Comparison of ENCODE assay signal across 8 mouse cellular contexts in the genomic region with DNA sequence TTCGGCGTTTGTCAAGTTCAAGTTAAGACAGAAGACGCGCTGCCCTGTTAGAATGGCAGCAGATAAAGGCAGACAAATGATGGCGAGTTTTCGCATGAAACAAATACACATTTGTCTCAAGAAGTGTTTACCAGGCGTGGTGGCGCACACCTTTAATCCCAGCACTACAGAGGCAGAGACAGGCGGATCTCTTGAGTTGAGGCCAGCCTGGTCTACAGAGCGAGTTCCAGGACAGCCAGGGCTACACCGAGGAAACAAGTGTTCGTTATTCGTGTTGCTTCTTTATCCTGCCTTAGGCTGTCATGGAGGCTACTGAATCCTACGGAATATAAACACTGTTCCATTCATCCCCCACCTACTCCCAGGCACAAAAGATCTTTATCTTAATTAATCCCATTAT. TPM values are rescaled to one million over a fixed set of nuclear protein-coding genes. Genes with fewer than 3 reads are reported as not detected.
DNase-seq lines count a peak whose midpoint lies in the region; ATAC-seq and TF ChIP-seq lines count a peak whose summit lies in the region.

No protein-coding gene starts in this region.

- peak overlapping the region; percentile 17; the same call in 1 of the 2 replicates for H3K4me2 ChIP-seq in CH12.LX (ENCODE audit: insufficient read depth, low read depth, poor library complexity, severe bottlenecking)
- H3K4me2 ChIP-seq in forebrain, embryonic 16.5 days (ENCODE audit: low read length): peak overlapping the region; percentile 69
- peak overlapping the region; percentile 91 for H3K4me2 ChIP-seq in liver, embryonic 15.5 days

- in situ Hi-C loops in CH12.LX (cut with MboI; ENCODE audit: low pct_ligation_motif_present, low pct_unique_long_range_greater_than_20kb, low sequenced_read_pairs): no loop called here

- no peak for TF ChIP-seq CTCF in heart, adult 2 months (IDR thresholded peaks at IDR 0.05)
- no peak for TF ChIP-seq CTCF in CH12.LX (conservative IDR thresholded peaks at IDR 0.05 in 1 of 2, IDR thresholded peaks at IDR 0.05 in 1 of 2; ENCODE audit: low read depth in 2 of 2, low read length in 2 of 2)

- TF ChIP-seq POLR2A in heart, adult 2 months (IDR thresholded peaks at IDR 0.05; ENCODE audit: insufficient read depth, low read depth, low read length): no peak
- TF ChIP-seq POLR2A in CH12.LX (IDR thresholded peaks at IDR 0.05; ENCODE audit: low read depth, low read length): no peak

- no peak for TF ChIP-seq EP300 in heart, adult 2 months (IDR thresholded peaks at IDR 0.05; ENCODE audit: insufficient read depth, low read depth, low read length)
- no peak for TF ChIP-seq EP300 in CH12.LX (IDR thresholded peaks at IDR 0.05; ENCODE audit: low read length)

- no peak for TF ChIP-seq RAD21 in CH12.LX (IDR thresholded peaks at IDR 0.05; ENCODE audit: low read depth, low read length)

- dilution Hi-C loops in CH12.LX (cut with MboI; ENCODE audit: extremely low pct_ligation_motif_present, extremely low pct_unique_long_range_greater_than_20kb, low sequenced_read_pairs): no loop called here

- peaks cover 8% of the 10 kb centered on the region for H3K36me3 ChIP-seq in heart, adult 2 months (ENCODE audit: control insufficient read depth, insufficient read depth, low read length)
- peaks cover 6 to 10% of the 10 kb centered on the region in 2 experiments for H3K36me3 ChIP-seq in CH12.LX (replicated peaks in 1 of 2; ENCODE audit: control insufficient read depth in 1 of 2, insufficient read depth in 1 of 2, low read length in 1 of 2)
- H3K36me3 ChIP-seq in forebrain, embryonic 16.5 days (ENCODE audit: control insufficient read depth, insufficient read depth): peaks cover 3% of the 10 kb centered on the region; the same call in 1 of the 2 replicates
- peaks cover 10% of the 10 kb centered on the region for H3K36me3 ChIP-seq in liver, embryonic 15.5 days (replicated peaks)

- H3K27me3 ChIP-seq in heart, adult 2 months (ENCODE audit: control insufficient read depth, insufficient read depth, low read length): no peaks in the 10 kb centered on the region
- H3K27me3 ChIP-seq in CH12.LX (replicated peaks): no peaks in the 10 kb centered on the region
- H3K27me3 ChIP-seq in forebrain, embryonic 16.5 days (replicated peaks; ENCODE audit: control insufficient read depth, insufficient read depth, low read length): no peaks in the 10 kb centered on the region
- no peaks in the 10 kb centered on the region for H3K27me3 ChIP-seq in liver, embryonic 15.5 days

- no peaks in the 10 kb centered on the region for H3K79me2 ChIP-seq in heart, adult 2 months (replicated peaks; ENCODE audit: control insufficient read depth, insufficient read depth, low read length)
- H3K79me2 ChIP-seq in CH12.LX (replicated peaks; ENCODE audit: control insufficient read depth, extremely low read depth, insufficient read depth, poor library complexity, severe bottlenecking): peaks cover 27% of the 10 kb centered on the region

- intact Hi-C loops in heart, adult 2 months (cut with DNase I): no loop called here

- no peak for DNase-seq in heart, adult 2 months
- no peak for DNase-seq in heart, adult 18-20 months
- DNase-seq in CH12.LX (ENCODE audit: extremely low read depth): no peak
- DNase-seq in retina, postnatal 1 day: no peak
- DNase-seq in cerebellum, postnatal 4 days (ENCODE audit: low spot score in 2 of 2): no peak

- peak overlapping the region; percentile 76 for H3K4me3 ChIP-seq in heart, adult 2 months
- peak overlapping the region; percentile 44 to 52 (median 47) for H3K4me3 ChIP-seq in CH12.LX (replicated peaks in 1 of 3; ENCODE audit: low read depth in 2 of 3, low read length in 2 of 3, poor library complexity in 1 of 3)
- H3K4me3 ChIP-seq in forebrain, embryonic 16.5 days (replicated peaks; ENCODE audit: low read length): peak overlapping the region; percentile 65
- H3K4me3 ChIP-seq in liver, embryonic 15.5 days (replicated peaks): peak overlapping the region; percentile 88

- H3K27ac ChIP-seq in heart, adult 2 months: peak overlapping the region; percentile 96
- peak overlapping the region; percentile 72 for H3K27ac ChIP-seq in CH12.LX (ENCODE audit: insufficient read depth, low read depth)
- peak overlapping the region; percentile 94 for H3K27ac ChIP-seq in forebrain, embryonic 16.5 days (ENCODE audit: low read length)
- H3K27ac ChIP-seq in liver, embryonic 15.5 days (replicated peaks): peak overlapping the region; percentile 97

- WGBS in heart, adult 2 months: 13% methylated on average over 14 of the region's 14 CpGs
- 9% methylated on average over 14 of the region's 14 CpGs for WGBS in forebrain, embryonic 16.5 days
- WGBS in liver, embryonic 15.5 days (ENCODE audit: insufficient replicate concordance): 14% methylated on average over 14 of the region's 14 CpGs

- peak overlapping the region; percentile 71 for H3K9ac ChIP-seq in heart, adult 2 months (ENCODE audit: low read depth, low read length)
- peak overlapping the region; percentile 51 for H3K9ac ChIP-seq in CH12.LX (ENCODE audit: insufficient read depth, low read depth)
- H3K9ac ChIP-seq in forebrain, embryonic 16.5 days (replicated peaks; ENCODE audit: low read depth, low read length): peak overlapping the region; percentile 69
- H3K9ac ChIP-seq in liver, embryonic 15.5 days: peak overlapping the region; percentile 73

- H3K4me1 ChIP-seq in heart, adult 2 months (ENCODE audit: control insufficient read depth, insufficient read depth, low read length): peaks cover 5% of the 10 kb centered on the region
- H3K4me1 ChIP-seq in CH12.LX (ENCODE audit: control insufficient read depth in 1 of 2, insufficient read depth in 2 of 2): peaks cover 7 to 18% of the 10 kb centered on the region in 2 experiments; a peak in 3 of 4 replicates
- H3K4me1 ChIP-seq in forebrain, embryonic 16.5 days (replicated peaks; ENCODE audit: control insufficient read depth, insufficient read depth, low read length): peaks cover 10% of the 10 kb centered on the region
- peaks cover 27% of the 10 kb centered on the region for H3K4me1 ChIP-seq in liver, embryonic 15.5 days (replicated peaks)

- peak; percentile 34 for ATAC-seq in forebrain, embryonic 16.5 days
- ATAC-seq in liver, embryonic 15.5 days (ENCODE audit: insufficient read depth): peak; percentile 43
- no peak for ATAC-seq in cerebellum, adult (ENCODE audit: insufficient number of reproducible peaks, low FRiP score, low TSS enrichment)

- H3K9me3 ChIP-seq in CH12.LX (replicated peaks; ENCODE audit: low read length): no peaks in the 10 kb centered on the region
- H3K9me3 ChIP-seq in forebrain, embryonic 16.5 days (ENCODE audit: control insufficient read depth, low read length): no peaks in the 10 kb centered on the region
- H3K9me3 ChIP-seq in liver, embryonic 15.5 days (replicated peaks): no peaks in the 10 kb centered on the region

TF ChIP-seq in CH12.LX, 34 proteins besides CTCF, POLR2A, EP300 and RAD21:
- TF ChIP-seq ETS1 (conservative IDR thresholded peaks at IDR 0.05; ENCODE audit: low read depth, low read length): no peak
- TF ChIP-seq E2F4 (IDR thresholded peaks at IDR 0.05; ENCODE audit: insufficient replicate concordance, low read depth, low read length): no peak
- TF ChIP-seq TBP (conservative IDR thresholded peaks at IDR 0.05; ENCODE audit: low read depth, low read length): no peak
- TF ChIP-seq MXI1 (IDR thresholded peaks at IDR 0.05; ENCODE audit: low read depth, low read length): no peak
- TF ChIP-seq ELF1 (IDR thresholded peaks at IDR 0.05; ENCODE audit: low read depth, low read length): no peak
- no peak for TF ChIP-seq MAX (IDR thresholded peaks at IDR 0.05; ENCODE audit: low read length)

RNA-seq across cellular contexts. Expression of a gene that starts 0.6 kb away (rescaled TPM):
- total RNA-seq in heart, adult 2 months (2021): 10 to 100 TPM; 37.9 to 43.5 TPM
- 3.5 and 7.8 TPM in 2 replicates for polyA plus RNA-seq in heart, adult 2 months (2012; rRNA removed)
- 10 to 100 TPM; 37.1 to 38.0 TPM for total RNA-seq in heart, adult 18-20 months (2021)
- total RNA-seq in CH12.LX (2012; rRNA removed) (54.4 and 74.8 TPM in 2 replicates), CH12.LX (2014; rRNA removed) (109 and 133 TPM in 2 replicates)
- polyA plus RNA-seq in CH12.LX (2012; ENCODE audit: insufficient read length, low read depth): 77.1 and 96.6 TPM in 2 replicates
- polyA plus RNA-seq in forebrain, embryonic 16.5 days (2015; fragmentation: Nextera tagmentation; extraction: Ambion mirVana): 53.3 and 69.9 TPM in 2 replicates
- 41.0 and 46.0 TPM in 2 replicates for polyA plus RNA-seq in liver, embryonic 15.5 days (2015; fragmentation: Nextera tagmentation; extraction: Ambion mirVana)

Comparison
In these comparisons a context has a peak if more than half of its experiments do, and no peak if none do; other contexts are left out.
1. H3K4me2 ChIP-seq: peak in every context shown above with its lines; median percentile 91 in liver, embryonic 15.5 days; 69 in forebrain, embryonic 16.5 days; 17 in CH12.LX.